Mouse (Mus musculus): ENCODE measurements around the gene Tmem178. TPM values are rescaled to one million over a fixed set of nuclear protein-coding genes. Genes with fewer than 3 reads are reported as not detected.
A peak's percentile ranks its signal among the peaks of the same experiment; 100 is the strongest.

Gene Tmem178
- 41.8 and 46.0 TPM in 2 replicates for polyA plus RNA-seq (2015; fragmentation: Nextera tagmentation; extraction: Ambion mirVana)

- peak within 1 kb of the TSS; percentile 75 for H3K27ac ChIP-seq
- no peak for DNase-seq (ENCODE audit: low spot score)
Measured at GRCm38 (mm10) chr17:80944530-80945198, at the start of gene Tmem178. Tmem178 (plus strand) TSS chr17:80944632.

GRCm38 (mm10) chr17:80896481-80896880 is 48.0 kb upstream of the Tmem178 start:
- ATAC-seq (replicated peaks; ENCODE audit: low FRiP score, low read depth), result no peak

More at GRCm38 (mm10) chr17:80944530-80945198, at the start of gene Tmem178:
- Histone ChIP-seq H3K27me3 (ENCODE audit: insufficient read depth, low read length) (no peaks in the 10 kb centered on the region), H3K4me3 (replicated peaks; ENCODE audit: low read depth, low read length) (peak within 1 kb of the TSS; percentile 77), H3K9me3 (replicated peaks; ENCODE audit: low read length) (no peaks in the 10 kb centered on the region), H3K9ac (ENCODE audit: low read depth, low read length) (peak within 1 kb of the TSS; percentile 82), H3K4me2 (ENCODE audit: low read length) (peak within 1 kb of the TSS; percentile 99), H3K36me3 (ENCODE audit: insufficient read depth, low read length) (no peaks in the 10 kb centered on the region), H3K4me1 (replicated peaks; ENCODE audit: insufficient read depth, low read length) (no peaks in the 10 kb centered on the region)
- ATAC-seq (replicated peaks; ENCODE audit: low FRiP score, low read depth), result peak; percentile 67
- no peak for TF ChIP-seq CTCF (IDR thresholded peaks at IDR 0.05; ENCODE audit: low read depth)
- under 1% methylated on average over 70 of the region's 84 CpGs for WGBS

GRCm38 (mm10) chr17:80897709-80898440 is 46.6 kb upstream of the Tmem178 start:
- Histone ChIP-seq H3K4me1 (replicated peaks; ENCODE audit: insufficient read depth, low read length) (no peaks in the 10 kb centered on the region; the same call in none of the 2 replicates), H3K27ac (no peak overlapping the region), H3K9ac (ENCODE audit: low read depth, low read length) (no peak overlapping the region), H3K4me3 (replicated peaks; ENCODE audit: low read depth, low read length) (no peak overlapping the region), H3K4me2 (ENCODE audit: low read length) (no peak overlapping the region), H3K36me3 (ENCODE audit: insufficient read depth, low read length) (no peaks in the 10 kb centered on the region), H3K27me3 (ENCODE audit: insufficient read depth, low read length) (no peaks in the 10 kb centered on the region), H3K9me3 (replicated peaks; ENCODE audit: low read length) (no peaks in the 10 kb centered on the region)
- 78% methylated on average over 9 of the region's 9 CpGs for WGBS
- no peak for TF ChIP-seq CTCF (IDR thresholded peaks at IDR 0.05; ENCODE audit: low read depth)
- ATAC-seq (replicated peaks; ENCODE audit: low FRiP score, low read depth) (no peak), DNase-seq (ENCODE audit: low spot score) (no peak)

More at GRCm38 (mm10) chr17:80896481-80896880, 48.0 kb upstream of the Tmem178 start:
- no peak overlapping the region for H3K4me3 ChIP-seq (replicated peaks; ENCODE audit: low read depth, low read length)
- 59% methylated on average over 2 of the region's 2 CpGs for WGBS
- no peak for TF ChIP-seq CTCF (IDR thresholded peaks at IDR 0.05; ENCODE audit: low read depth)
- no peaks in the 10 kb centered on the region for H3K36me3 ChIP-seq (ENCODE audit: insufficient read depth, low read length)
- H3K27ac ChIP-seq, result no peak overlapping the region
- no peak for DNase-seq (ENCODE audit: low spot score)
- no peak overlapping the region for H3K9ac ChIP-seq (ENCODE audit: low read depth, low read length)
- no peaks in the 10 kb centered on the region for H3K27me3 ChIP-seq (ENCODE audit: insufficient read depth, low read length)
- H3K9me3 ChIP-seq (replicated peaks; ENCODE audit: low read length), result no peaks in the 10 kb centered on the region
- no peak overlapping the region for H3K4me2 ChIP-seq (ENCODE audit: low read length)
- H3K4me1 ChIP-seq (replicated peaks; ENCODE audit: insufficient read depth, low read length), result no peaks in the 10 kb centered on the region; the same call in none of the 2 replicates

GRCm38 (mm10) chr17:80899513-80900199 is 44.8 kb upstream of the Tmem178 start:
- Histone ChIP-seq H3K27ac (peak overlapping the region; percentile 37; the same call in 1 of the 2 replicates), H3K4me3 (replicated peaks; ENCODE audit: low read depth, low read length) (no peak overlapping the region), H3K36me3 (ENCODE audit: insufficient read depth, low read length) (no peaks in the 10 kb centered on the region), H3K9ac (ENCODE audit: low read depth, low read length) (no peak overlapping the region), H3K27me3 (ENCODE audit: insufficient read depth, low read length) (no peaks in the 10 kb centered on the region), H3K4me1 (replicated peaks; ENCODE audit: insufficient read depth, low read length) (peaks cover 6% of the 10 kb centered on the region), H3K9me3 (replicated peaks; ENCODE audit: low read length) (no peaks in the 10 kb centered on the region), H3K4me2 (ENCODE audit: low read length) (peak overlapping the region; percentile 11; the same call in 1 of the 2 replicates)
- no peak for ATAC-seq (replicated peaks; ENCODE audit: low FRiP score, low read depth)
- WGBS, result 30% methylated on average over 9 of the region's 9 CpGs
- TF ChIP-seq CTCF (IDR thresholded peaks at IDR 0.05; ENCODE audit: low read depth), result no peak
- DNase-seq (ENCODE audit: low spot score), result peak; percentile 87

GRCm38 (mm10) chr17:80900200-80900520 is 44.3 kb upstream of the Tmem178 start:
- DNase-seq (ENCODE audit: low spot score) (no peak), ATAC-seq (replicated peaks; ENCODE audit: low FRiP score, low read depth) (no peak)
- TF ChIP-seq CTCF (IDR thresholded peaks at IDR 0.05; ENCODE audit: low read depth), result no peak
- no peak overlapping the region for H3K4me2 ChIP-seq (ENCODE audit: low read length)
- no peaks in the 10 kb centered on the region for H3K36me3 ChIP-seq (ENCODE audit: insufficient read depth, low read length)
- WGBS, result 57% methylated on average over 2 of the region's 2 CpGs
- no peaks in the 10 kb centered on the region for H3K27me3 ChIP-seq (ENCODE audit: insufficient read depth, low read length)
- H3K27ac ChIP-seq, result peak overlapping the region; percentile 37; the same call in 1 of the 2 replicates
- no peak overlapping the region for H3K9ac ChIP-seq (ENCODE audit: low read depth, low read length)
- H3K9me3 ChIP-seq (replicated peaks; ENCODE audit: low read length), result no peaks in the 10 kb centered on the region
- H3K4me1 ChIP-seq (replicated peaks; ENCODE audit: insufficient read depth, low read length), result peaks cover 10% of the 10 kb centered on the region
- no peak overlapping the region for H3K4me3 ChIP-seq (replicated peaks; ENCODE audit: low read depth, low read length)

GRCm38 (mm10) chr17:80901885-80902284 is 42.5 kb upstream of the Tmem178 start:
- WGBS, result 39% methylated on average over 6 of the region's 6 CpGs
- no peaks in the 10 kb centered on the region for H3K9me3 ChIP-seq (replicated peaks; ENCODE audit: low read length)
- no peak overlapping the region for H3K9ac ChIP-seq (ENCODE audit: low read depth, low read length)
- no peak overlapping the region for H3K4me2 ChIP-seq (ENCODE audit: low read length)
- no peak for ATAC-seq (replicated peaks; ENCODE audit: low FRiP score, low read depth)
- H3K27me3 ChIP-seq (ENCODE audit: insufficient read depth, low read length), result no peaks in the 10 kb centered on the region
- no peak for DNase-seq (ENCODE audit: low spot score)
- no peak overlapping the region for H3K4me3 ChIP-seq (replicated peaks; ENCODE audit: low read depth, low read length)
- no peaks in the 10 kb centered on the region for H3K36me3 ChIP-seq (ENCODE audit: insufficient read depth, low read length)
- H3K27ac ChIP-seq, result no peak overlapping the region
- no peak for TF ChIP-seq CTCF (IDR thresholded peaks at IDR 0.05; ENCODE audit: low read depth)
- peaks cover 10% of the 10 kb centered on the region for H3K4me1 ChIP-seq (replicated peaks; ENCODE audit: insufficient read depth, low read length)
